Mouse (Mus musculus) limb, embryonic 11.5 days (tissue): Measurements from ENCODE around the gene Tap1. TPM values are rescaled to one million over a fixed set of nuclear protein-coding genes. Genes with fewer than 3 reads are reported as not detected.

Experiments used
- ATAC-seq: fragments of 200-750 bp; cut with Nextera tagmentation; 2 replicates; pipeline ENCODE4 v1.8.0; 2017; ENCODE audit warnings: low read depth; ENCODE audit not compliant: insufficient number of reproducible peaks, low FRiP score, low TSS enrichment
- DNase-seq: peaks from one replicate; pipeline ENCODE4 v3.0.0-alpha.2; 2015; ENCODE audit warnings: low spot score
- H3K27ac ChIP-seq: fragments of 300-500 bp; sonication (generic); replicated peaks from 2 replicates; pipeline ENCODE4 v1.5.1; 2014; ENCODE audit warnings: low read depth, mild to moderate bottlenecking, low read length
- H3K27me3 ChIP-seq: fragments of 300-500 bp; sonication (generic); 2 replicates; pipeline ENCODE4 v1.6.1; 2014; ENCODE audit warnings: mild to moderate bottlenecking, low read length, mixed read lengths; ENCODE audit not compliant: control insufficient read depth, insufficient read depth
- H3K36me3 ChIP-seq: fragments of 300-500 bp; sonication (generic); 2 replicates; pipeline ENCODE4 v1.6.1; 2014; ENCODE audit warnings: mild to moderate bottlenecking, low read length, moderate library complexity, mixed read lengths; ENCODE audit not compliant: control insufficient read depth, insufficient read depth
- H3K4me1 ChIP-seq: fragments of 300-500 bp; sonication (generic); 2 replicates; pipeline ENCODE4 v1.6.1; 2014; ENCODE audit warnings: low read length, mixed read lengths; ENCODE audit not compliant: control insufficient read depth, insufficient read depth
- H3K4me2 ChIP-seq: fragments of 300-500 bp; sonication (generic); 2 replicates; pipeline ENCODE4 v1.6.1; 2014; ENCODE audit warnings: low read depth, mild to moderate bottlenecking, moderate library complexity; ENCODE audit not compliant: severe bottlenecking
- H3K4me3 ChIP-seq: fragments of 300-500 bp; sonication (generic); 2 replicates; pipeline ENCODE4 v1.5.1; 2014; ENCODE audit warnings: low read depth, low read length
- H3K9ac ChIP-seq: fragments of 300-500 bp; sonication (generic); 2 replicates; pipeline ENCODE4 v1.6.1; 2014; ENCODE audit warnings: mild to moderate bottlenecking, low read length
- H3K9me3 ChIP-seq: fragments of 300-500 bp; sonication (generic); 2 replicates; pipeline ENCODE4 v1.6.1; 2016; ENCODE audit warnings: low read length; ENCODE audit not compliant: control insufficient read depth
- WGBS: fragments of 180-500 bp; shearing (Covaris S2); extraction: QIAGEN DNeasy Blood & Tissue Kit; methylation state at CpG from one replicate; pipeline ENCODE4 v1.1.7; 2014; 5-methylcytosine and 5-hydroxymethylcytosine counted together
- polyA plus RNA-seq: library from polyadenylated mRNA; unstranded; fragments of >200 nt; fragmentation: Nextera tagmentation; extraction: Ambion mirVana; gene quantifications from 2 replicates; pipeline ENCODE4 v1.2.1, GENCODE M21; 2014

The Tap1 gene
- polyA plus RNA-seq, 1 experiment from 2014 or later: 2.4 TPM

- WGBS: 26% methylated on average over 4 of the region's 4 CpGs
These were observed 16.9 kb upstream of the Tap1 start for GRCm38 (mm10) chr17:34170487-34170876.

GRCm38 (mm10) chr17:34170877-34171498 lies 16.4 kb upstream of the Tap1 start:
- peaks cover 3% of the 10 kb centered on the region; the same call in 1 of the 2 replicates for H3K27me3 ChIP-seq
- 42% methylated on average over 13 of the region's 13 CpGs for WGBS

More at GRCm38 (mm10) chr17:34170487-34170876, 16.9 kb upstream of the Tap1 start:
- ATAC-seq (no peak), DNase-seq (no peak)
- Histone ChIP-seq H3K9me3 (no peaks in the 10 kb centered on the region), H3K27me3 (peaks cover 3% of the 10 kb centered on the region; the same call in 1 of the 2 replicates), H3K9ac (no peak overlapping the region), H3K4me3 (no peak overlapping the region), H3K4me2 (no peak overlapping the region), H3K36me3 (no peaks in the 10 kb centered on the region), H3K27ac (no peak overlapping the region), H3K4me1 (no peaks in the 10 kb centered on the region)

GRCm38 (mm10) chr17:34172528-34172927 lies 14.8 kb upstream of the Tap1 start:
- ATAC-seq (no peak), DNase-seq (no peak)
- Histone ChIP-seq H3K9ac (no peak overlapping the region), H3K4me3 (no peak overlapping the region), H3K9me3 (no peaks in the 10 kb centered on the region), H3K27ac (no peak overlapping the region), H3K36me3 (no peaks in the 10 kb centered on the region), H3K4me1 (no peaks in the 10 kb centered on the region), H3K4me2 (no peak overlapping the region), H3K27me3 (peaks cover 3% of the 10 kb centered on the region; the same call in 1 of the 2 replicates)
- 95% methylated on average over 5 of the region's 5 CpGs for WGBS

More at GRCm38 (mm10) chr17:34170877-34171498, 16.4 kb upstream of the Tap1 start:
- no peaks in the 10 kb centered on the region for H3K36me3 ChIP-seq
- H3K4me2 ChIP-seq: no peak overlapping the region
- H3K4me3 ChIP-seq: no peak overlapping the region
- H3K9me3 ChIP-seq: no peaks in the 10 kb centered on the region
- no peaks in the 10 kb centered on the region for H3K4me1 ChIP-seq
- ATAC-seq: no peak
- DNase-seq: peak; percentile 86
- H3K27ac ChIP-seq: no peak overlapping the region
- H3K9ac ChIP-seq: no peak overlapping the region

- no peaks in the 10 kb centered on the region for H3K36me3 ChIP-seq
- WGBS: 79% methylated on average over 1 of the region's 1 CpGs
These were observed 13.3 kb upstream of the Tap1 start for GRCm38 (mm10) chr17:34174075-34174474.

GRCm38 (mm10) chr17:34177179-34177578 lies 10.2 kb upstream of the Tap1 start:
- Histone ChIP-seq H3K9me3 (no peaks in the 10 kb centered on the region), H3K4me3 (no peak overlapping the region), H3K4me2 (no peak overlapping the region), H3K27ac (no peak overlapping the region), H3K36me3 (no peaks in the 10 kb centered on the region), H3K27me3 (no peaks in the 10 kb centered on the region), H3K4me1 (no peaks in the 10 kb centered on the region), H3K9ac (no peak overlapping the region)
- 70% methylated on average over 4 of the region's 4 CpGs for WGBS
- ATAC-seq: no peak
- no peak for DNase-seq

More at GRCm38 (mm10) chr17:34174075-34174474, 13.3 kb upstream of the Tap1 start:
- no peak overlapping the region for H3K9ac ChIP-seq
- DNase-seq (no peak), ATAC-seq (no peak)
- H3K4me1 ChIP-seq: no peaks in the 10 kb centered on the region
- H3K4me2 ChIP-seq: no peak overlapping the region
- peaks cover 2% of the 10 kb centered on the region; the same call in 1 of the 2 replicates for H3K27me3 ChIP-seq
- no peak overlapping the region for H3K27ac ChIP-seq
- H3K4me3 ChIP-seq: no peak overlapping the region
- H3K9me3 ChIP-seq: no peaks in the 10 kb centered on the region

- H3K4me1 ChIP-seq: no peaks in the 10 kb centered on the region
- no peak overlapping the region for H3K9ac ChIP-seq
- no peak overlapping the region for H3K4me3 ChIP-seq
- no peak overlapping the region for H3K27ac ChIP-seq
- 0 out of 2 replicates have a peak, but pooled peaks cover 3% of the 10 kb centered on the region for H3K27me3 ChIP-seq
- H3K9me3 ChIP-seq: no peaks in the 10 kb centered on the region
- H3K4me2 ChIP-seq: no peak overlapping the region
- H3K36me3 ChIP-seq: no peaks in the 10 kb centered on the region
- ATAC-seq (no peak), DNase-seq (no peak)
- 64% methylated on average over 6 of the region's 6 CpGs for WGBS
These were observed 8.3 kb upstream of the Tap1 start for GRCm38 (mm10) chr17:34179019-34179418.

GRCm38 (mm10) chr17:34179913-34180859 lies 7.2 kb upstream of the Tap1 start:
- WGBS: 73% methylated on average over 13 of the region's 13 CpGs
- ATAC-seq: no peak
- H3K4me2 ChIP-seq: no peak overlapping the region
- H3K27ac ChIP-seq: no peak overlapping the region
- H3K9ac ChIP-seq: no peak overlapping the region
- H3K27me3 ChIP-seq: peaks cover 3% of the 10 kb centered on the region; the same call in 1 of the 2 replicates
- DNase-seq: no peak
- no peaks in the 10 kb centered on the region for H3K36me3 ChIP-seq
- no peaks in the 10 kb centered on the region for H3K4me1 ChIP-seq
- H3K4me3 ChIP-seq: no peak overlapping the region
- no peaks in the 10 kb centered on the region for H3K9me3 ChIP-seq

GRCm38 (mm10) chr17:34183564-34184219 lies 3.7 kb upstream of the Tap1 start:
- Histone ChIP-seq H3K36me3 (no peaks in the 10 kb centered on the region), H3K4me3 (no peak overlapping the region), H3K9me3 (no peaks in the 10 kb centered on the region), H3K27me3 (peaks cover 27% of the 10 kb centered on the region), H3K4me1 (0 out of 2 replicates have a peak, but pooled peaks cover 7% of the 10 kb centered on the region), H3K27ac (no peak overlapping the region), H3K9ac (no peak overlapping the region), H3K4me2 (no peak overlapping the region)
- 78% methylated on average over 15 of the region's 15 CpGs for WGBS
- no peak for DNase-seq
- no peak for ATAC-seq
